Mouse (Mus musculus): Measurements from ENCODE around the gene Zcchc8.

Gene Zcchc8

DNA sequence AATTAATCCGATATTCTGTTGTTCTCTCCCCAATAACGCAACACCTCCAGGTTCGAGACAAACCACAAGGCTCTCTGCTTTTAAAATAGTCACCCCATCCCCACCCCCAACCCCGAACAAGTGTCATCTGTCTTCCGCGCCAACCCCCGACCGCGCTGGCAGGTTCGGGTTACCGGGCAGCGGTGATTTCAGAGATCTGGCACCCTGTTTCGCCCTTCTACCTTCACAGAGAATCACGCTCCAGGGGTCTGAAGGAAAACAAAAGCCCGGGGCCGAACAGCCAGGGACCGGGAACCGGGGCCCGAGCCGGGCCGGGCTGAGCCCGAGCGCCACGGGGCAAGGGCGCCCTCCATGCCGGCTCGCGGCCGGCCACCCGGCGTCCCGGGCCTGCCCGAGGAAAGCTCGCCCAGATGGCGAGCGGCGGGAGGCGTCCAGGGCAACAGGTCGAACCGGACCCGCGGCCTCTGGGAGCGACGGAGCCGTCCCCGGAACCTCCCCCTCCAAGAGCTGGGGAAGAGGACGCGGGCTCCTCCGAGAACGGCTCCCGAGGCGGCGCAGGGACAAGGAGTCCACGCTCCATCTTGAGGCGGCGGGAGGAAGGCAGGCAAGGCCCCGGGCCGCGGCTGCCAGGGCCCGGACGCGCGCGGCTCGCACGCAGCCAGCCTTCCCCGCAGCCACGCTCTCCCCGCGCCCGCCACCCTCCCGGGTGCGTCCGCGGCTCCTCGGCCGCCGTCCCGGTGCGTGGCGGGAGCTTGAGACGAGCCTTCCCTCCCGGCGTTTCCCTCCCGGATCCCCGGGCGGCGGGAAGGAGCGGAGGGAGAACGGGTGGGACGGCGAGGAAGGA, 37.3 kb downstream of the Zcchc8 start:
- peak; percentile 29 to 45 for DNase-seq (ENCODE audit: low spot score in 2 of 2)

DNA sequence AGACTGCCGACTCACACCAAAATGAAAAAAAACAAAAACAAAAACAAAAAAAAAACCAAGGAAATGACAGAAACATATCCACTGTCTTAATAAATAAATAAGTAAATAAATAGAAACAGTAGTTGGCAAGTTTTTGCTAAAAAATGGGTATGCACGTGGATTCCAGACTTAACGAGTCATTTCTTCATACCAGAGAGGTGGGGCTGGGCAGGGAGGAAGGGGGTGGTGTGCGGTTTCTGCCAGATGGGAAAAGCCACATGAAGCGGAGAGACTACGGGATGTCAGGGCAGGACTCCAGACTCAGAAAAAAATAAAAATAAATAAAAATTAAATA, 37.9 kb downstream of the Zcchc8 start:
- DNase-seq (ENCODE audit: low spot score in 2 of 2), result no peak

DNA sequence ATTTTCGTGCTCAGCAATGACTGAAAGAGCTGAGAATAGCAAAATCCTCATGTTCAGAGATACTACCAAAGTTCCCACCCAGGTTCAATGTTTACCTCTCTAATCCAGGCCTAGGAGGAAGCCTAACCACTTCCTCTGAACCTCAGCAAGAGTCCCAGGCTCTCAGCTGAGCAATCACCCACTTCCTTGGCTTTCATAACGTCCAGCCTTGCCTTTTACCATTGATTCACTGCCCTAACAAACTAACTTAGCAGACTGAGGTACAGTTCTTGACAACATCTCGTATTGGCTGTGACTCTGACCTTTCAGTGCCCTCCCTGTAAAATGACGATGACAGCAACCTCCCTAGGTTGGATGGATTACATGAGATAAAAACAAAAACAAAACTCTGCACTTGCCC, 38.5 kb downstream of the Zcchc8 start:
- DNase-seq (ENCODE audit: low spot score in 2 of 2), result no peak

DNA sequence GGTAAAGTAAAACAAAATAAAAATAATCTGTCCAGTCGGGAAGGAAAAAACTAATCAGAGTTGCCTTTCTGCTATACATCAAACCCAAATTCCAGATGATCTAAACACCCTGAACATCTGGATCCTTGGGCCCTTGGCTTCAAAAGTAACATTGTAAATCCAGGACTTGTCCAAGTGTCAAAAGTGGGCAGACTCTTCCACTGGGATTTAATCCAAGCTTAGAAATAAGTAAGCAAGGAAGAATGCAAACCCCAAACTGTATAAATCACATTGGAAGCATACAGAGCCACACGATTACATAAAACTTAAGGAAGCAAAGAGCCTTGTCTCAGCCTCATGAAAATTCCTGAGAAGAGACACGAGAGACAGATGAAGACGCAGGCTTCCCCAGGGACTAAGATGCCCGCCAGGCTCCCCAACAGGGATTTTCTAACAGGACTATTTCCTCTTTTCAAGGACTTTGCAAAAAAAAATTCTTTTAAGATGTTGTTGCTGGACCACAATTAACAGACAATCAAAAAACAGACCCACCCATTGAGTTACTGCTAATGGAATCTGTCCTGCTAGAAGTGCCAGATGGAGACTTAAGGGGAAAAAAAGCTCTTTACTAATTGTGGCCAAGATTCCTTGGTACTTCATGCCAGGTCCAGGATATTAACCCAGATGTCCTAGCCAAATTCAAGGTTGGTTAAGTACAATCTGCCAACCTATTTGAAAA, 41.2 kb downstream of the Zcchc8 start:
- no peak for DNase-seq (ENCODE audit: low spot score in 2 of 2)

DNA sequence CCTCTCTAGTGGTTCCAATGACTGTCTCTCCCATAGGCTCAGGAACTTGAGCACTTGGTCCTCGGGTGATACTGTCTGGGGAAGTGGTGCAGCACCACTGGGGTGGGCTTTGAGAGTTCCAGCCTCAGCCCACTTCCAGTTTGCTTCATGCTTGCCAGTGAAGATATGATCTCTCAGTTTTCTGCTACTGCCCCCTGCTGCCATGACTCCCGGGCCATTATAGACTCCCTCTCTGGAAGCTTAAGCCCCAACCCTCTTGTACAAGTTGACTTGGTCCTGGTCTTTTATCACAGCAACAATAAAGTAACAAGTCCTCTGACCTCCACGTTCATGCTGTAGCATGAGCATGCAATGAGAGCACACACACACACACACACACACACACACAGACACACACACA, 41.8 kb downstream of the Zcchc8 start:
- DNase-seq (ENCODE audit: low spot score in 2 of 2), result no peak

DNA sequence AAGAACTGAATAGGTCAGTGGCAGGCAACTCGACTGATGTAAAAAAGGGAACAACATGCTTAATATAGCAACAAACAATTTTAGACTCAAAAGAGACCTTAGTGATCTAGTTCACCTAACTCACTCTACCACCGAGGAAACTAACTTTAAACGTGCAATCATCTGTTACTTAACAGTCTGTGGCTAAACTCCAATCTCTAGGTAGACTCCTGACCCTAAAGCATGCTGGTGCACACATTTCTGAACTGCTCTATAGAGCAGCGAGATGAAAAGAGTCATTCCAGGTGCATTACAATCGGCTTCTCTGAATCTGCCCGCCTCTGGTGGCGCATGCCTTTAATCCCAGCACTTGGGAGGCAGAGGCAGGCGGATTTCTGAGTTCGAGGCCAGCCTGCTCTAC, 45.2 kb downstream of the Zcchc8 start:
- no peak for DNase-seq (ENCODE audit: low spot score in 2 of 2)

DNA sequence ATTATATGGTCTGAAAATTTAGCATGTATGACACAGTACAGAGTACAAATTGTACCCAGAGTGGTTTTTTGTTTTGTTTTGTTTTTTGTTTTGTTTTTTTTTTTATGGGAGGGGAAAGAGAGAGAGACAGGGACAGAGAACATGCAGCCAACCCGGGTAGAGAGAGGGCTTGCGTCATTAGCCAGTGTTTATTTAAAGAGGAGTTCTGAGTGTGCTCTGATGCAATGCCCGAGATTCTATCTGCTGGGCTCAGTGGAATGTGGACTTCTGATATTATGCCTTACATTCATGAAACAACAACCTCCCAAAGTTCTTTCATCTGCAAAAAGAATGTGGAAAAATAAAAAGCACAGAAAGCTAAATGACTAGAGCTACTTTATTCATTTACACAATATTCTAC, 45.7 kb downstream of the Zcchc8 start:
- no peak for DNase-seq (ENCODE audit: low spot score in 2 of 2)

DNA sequence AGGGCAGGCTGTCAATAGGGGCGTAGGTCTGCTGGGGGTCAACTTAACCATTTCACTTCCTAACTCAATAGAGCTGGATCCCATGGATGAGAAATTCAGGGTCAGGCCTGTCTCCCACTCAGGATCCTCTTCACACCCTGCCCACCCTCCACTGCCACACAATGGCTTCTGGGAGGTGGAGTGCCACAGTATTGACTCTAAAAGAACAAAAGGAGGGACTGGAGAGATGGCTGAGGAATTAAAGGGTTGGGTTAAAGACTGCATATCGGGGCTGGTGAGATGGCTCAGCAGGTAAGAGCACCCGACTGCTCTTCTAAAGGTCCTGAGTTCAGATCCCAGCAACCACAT, 49.5 kb downstream of the Zcchc8 start:
- DNase-seq (ENCODE audit: low spot score in 2 of 2), result no peak

DNA sequence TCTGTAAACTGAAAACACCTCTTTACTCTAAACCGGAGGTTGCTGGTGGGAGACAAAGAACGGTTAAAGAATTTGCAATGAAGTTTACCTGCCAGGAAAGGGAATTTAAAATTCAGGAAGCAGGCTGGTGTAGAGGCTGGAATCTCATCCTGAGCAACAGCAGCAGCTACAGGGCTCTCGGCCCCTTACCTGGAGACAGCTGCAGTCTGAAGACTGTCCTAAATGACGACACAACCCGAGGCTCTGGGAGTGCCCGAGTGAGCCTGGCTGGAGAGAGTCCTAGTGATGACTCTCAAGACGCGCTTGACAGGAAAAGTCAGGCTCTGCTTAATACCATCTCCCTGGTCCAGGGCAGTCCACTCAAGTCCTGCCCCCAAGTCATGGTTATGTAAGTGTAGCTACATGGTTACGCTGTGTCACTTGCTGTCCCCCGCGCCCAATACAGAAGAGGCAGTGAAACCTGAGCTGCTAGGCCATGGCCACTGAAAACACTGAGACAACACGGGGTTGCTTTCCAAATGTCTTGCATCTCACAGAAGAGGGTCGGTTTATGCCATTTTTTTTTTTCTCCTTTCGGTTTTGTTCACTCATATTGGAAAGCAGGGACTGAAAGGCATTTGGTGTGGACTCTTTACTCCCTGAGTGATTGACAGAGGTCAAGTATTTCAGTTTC, 50.0 kb downstream of the Zcchc8 start:
- DNase-seq (ENCODE audit: low spot score in 2 of 2), result no peak

DNA sequence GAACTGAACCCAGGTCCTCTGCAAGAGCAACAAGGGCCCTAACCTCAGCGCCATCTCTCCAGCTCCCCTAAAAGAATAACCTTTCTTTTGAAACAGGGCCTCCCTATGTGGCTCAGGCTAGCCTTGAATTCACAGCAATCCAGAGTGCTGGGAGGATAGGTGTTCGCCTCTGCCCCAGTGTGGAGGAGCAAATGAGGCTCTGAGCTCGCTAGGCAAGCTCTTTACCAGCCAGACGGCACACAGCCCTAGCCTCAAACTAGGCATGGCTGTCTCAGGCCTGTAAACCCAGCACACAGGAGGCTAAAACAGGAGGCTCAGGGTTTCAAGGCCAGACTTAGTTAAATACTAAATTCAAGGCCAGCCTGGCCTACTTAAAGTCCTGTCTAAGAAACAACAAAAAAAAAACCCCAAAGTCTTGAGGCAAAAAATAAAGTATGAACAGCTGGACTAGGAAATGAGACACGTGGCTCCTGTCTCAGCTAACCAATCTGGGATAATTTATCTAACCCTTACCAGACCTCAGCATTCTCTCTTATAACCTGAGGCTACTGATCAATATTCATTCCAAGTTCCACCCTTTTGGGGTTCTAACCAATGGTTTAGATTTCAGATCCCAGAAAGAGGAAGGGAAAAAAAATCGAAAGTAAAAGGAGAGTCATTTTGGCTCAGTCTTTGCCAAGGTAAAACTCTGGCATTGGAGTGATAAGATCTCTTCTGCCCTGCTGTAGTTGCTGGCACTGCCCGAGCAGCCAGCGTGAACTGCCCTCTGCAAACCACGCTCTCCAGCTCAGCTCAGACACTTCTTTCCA, 50.7 kb downstream of the Zcchc8 start:
- DNase-seq (ENCODE audit: low spot score in 2 of 2), result no peak

DNA sequence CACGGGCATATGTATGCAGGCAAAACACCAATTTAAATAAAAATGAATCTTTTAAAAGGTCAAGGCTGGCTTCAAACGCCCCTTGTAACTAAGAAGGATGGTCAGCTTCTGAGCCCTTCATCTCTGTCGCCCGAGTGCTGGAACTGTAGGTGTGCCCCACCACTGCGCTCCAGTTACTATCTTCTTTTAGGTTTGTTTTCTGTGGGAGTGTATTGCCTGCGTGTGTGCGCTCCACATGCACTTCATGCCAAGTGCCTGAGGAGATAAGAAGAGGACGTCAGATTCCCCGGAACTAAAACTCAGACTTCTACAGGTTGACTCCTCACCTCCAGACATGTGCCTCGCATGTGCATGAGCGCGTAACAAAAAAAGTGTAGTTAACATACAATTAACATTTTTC, 53.0 kb downstream of the Zcchc8 start:
- DNase-seq (ENCODE audit: low spot score in 2 of 2), result no peak

DNA sequence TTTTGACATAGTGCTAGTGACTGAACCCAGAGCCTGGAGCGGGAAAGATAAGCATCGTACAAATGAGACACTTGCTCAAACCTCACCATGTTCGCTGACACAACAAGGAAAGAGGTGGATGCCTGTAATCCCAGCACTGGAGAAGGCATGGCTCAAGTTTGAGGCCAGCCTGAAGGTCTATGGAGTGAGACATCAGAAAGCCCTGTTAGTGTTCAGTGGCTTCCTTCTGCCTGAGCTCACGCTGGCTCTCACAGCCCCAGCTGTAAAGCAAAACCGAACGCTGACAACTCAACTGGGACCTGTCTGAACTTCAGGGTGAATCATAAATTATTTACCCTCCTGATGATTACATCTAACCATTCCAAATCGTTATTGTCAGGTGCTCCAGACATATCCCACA, 54.9 kb downstream of the Zcchc8 start:
- no peak for DNase-seq (ENCODE audit: low spot score in 2 of 2)

DNA sequence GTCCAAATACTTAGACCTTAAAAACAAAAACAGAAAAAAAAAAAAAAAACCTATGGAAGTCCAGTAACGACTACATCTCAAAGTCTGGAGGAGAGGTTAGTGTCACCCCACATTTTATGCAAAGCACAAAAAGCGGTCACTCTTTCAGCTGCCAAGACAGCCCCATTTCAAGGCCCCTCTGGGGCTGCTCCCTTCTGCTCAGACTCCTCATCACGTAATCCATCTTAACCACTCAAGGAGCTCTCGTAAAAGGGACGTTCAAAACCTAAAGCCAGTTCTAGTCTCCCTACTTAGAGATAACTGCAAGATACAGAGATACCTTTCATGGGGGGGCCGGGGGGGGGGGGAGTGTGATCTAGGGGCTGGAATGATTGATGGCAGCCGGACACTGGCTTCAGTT, 56.6 kb downstream of the Zcchc8 start:
- DNase-seq (ENCODE audit: low spot score in 2 of 2), result no peak

DNA sequence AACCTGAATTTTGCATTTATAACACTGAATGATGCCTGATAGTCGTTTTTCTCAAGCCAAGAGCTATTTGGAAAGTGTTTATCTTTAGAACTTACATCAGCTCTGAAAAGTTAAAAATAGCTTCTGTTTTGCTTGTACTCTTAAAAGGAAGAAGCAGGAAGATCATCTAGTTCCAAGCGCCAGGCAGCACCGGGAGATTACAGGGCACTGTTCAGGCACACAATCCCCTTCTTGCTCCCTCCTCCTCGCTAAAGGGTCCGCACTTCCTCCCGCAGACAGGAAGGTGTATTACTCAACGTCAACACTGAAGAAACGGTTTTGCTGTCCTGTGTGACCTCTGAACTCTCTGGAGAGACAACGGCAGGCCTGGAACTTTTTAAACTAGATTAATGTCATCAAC, 58.8 kb downstream of the Zcchc8 start:
- no peak for DNase-seq (ENCODE audit: low spot score in 2 of 2)

DNA sequence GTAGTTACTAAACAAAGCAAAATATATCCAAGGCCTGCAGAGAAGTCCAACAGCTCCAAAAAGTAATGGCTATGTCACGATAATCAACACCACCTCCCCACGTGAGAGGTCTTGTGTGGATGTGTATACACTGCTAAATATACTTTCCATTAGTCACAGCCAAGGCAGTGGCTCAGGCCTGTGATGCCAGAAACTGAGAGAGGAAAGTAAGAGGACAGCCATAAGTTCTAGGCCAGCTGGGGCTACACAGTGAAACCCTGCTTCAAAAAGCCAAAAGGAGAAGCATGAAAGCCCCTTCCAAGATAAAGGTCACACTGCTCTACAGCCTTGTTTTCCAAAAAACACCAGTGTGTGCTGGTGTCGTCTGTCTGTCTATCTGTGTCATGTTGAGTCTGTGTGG, 59.3 kb downstream of the Zcchc8 start:
- DNase-seq (ENCODE audit: low spot score in 2 of 2), result no peak

DNA sequence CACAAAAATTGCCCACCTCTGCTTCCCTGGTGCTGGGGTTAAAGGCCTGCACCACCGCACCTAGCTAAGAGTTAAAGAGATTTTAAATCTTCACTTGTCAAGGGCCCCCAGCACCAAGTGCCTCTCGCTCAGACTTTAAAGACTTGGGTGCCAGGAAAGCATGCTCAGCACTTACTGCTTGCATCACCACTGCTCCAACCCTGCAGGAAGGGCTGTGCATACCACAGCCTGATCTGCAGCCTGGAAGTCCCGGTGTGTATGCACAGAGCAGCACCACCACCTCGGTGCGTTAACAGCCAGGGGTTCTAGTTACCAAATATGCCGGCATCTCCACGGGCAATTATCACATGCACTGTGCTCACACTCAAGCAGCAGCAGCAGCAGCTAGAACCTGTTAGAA, 63.2 kb downstream of the Zcchc8 start:
- no peak for DNase-seq (ENCODE audit: low spot score in 2 of 2)

DNA sequence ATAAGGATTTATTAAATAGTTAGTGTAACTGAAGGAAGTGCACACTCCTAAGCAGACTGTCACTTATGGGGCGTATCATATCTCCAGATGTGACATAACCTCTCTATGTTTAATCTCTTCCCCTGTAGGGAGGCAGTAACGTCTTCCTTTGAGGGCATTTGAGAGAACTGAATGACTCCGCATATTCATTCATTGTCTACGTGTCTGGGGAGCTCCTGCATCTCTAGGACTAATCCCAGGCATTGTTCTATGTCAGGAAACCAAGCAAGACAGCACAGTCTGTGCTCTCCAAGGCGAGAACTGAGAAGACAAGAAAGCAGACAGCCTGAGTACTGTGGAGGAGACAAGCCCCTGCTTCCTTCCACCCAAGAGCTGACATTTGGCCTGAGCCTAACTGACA, 66.0 kb downstream of the Zcchc8 start:
- DNase-seq (ENCODE audit: low spot score in 2 of 2), result no peak

DNA sequence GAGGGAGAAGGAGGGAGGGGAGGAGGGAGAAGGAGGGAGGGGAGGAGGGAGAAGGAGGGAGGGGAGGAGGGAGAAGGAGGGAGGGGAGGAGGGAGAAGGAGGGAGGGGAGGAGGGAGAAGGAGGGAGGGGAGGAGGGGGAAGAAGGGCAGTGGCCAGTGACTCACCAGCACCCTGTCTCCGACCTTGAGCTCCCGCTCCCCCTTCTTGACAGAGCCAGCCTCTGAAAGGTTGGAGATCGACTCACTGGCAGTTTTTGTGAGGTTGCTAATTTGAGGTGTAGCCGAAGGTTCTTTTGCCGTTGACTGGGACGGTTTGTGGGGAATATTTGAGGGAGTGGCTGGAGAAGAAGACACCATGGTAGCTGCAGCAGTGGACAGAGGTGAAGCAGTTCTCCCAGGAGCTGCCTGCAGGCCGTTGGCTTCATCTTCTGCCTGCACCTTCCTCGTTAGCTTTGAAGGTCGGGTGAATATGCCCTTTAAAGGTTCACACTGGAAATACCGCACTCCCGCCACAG, 67.6 kb downstream of the Zcchc8 start:
- DNase-seq (ENCODE audit: low spot score in 2 of 2), result no peak

DNA sequence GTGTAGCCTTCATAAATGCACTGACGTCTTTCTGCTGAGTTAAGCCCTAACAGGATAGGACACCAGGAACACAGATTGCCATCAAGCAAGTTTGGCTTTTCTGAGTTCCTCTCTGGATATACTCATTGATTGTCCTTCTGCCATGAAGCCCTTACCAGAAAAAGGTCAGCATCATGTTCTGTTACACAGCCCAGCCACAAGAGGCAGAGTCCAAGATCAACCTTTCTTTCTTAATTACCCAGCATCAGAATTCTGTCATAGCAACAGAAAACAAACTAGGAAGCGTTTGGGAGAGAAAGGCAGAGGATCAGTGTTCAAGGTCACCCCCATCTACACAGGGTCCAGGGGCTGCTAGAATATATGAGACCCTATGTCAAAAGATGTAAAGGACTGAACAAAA, 70.1 kb downstream of the Zcchc8 start:
- DNase-seq (ENCODE audit: low spot score in 2 of 2), result no peak
